Mouse (Mus musculus): Measurements from ENCODE around the gene Raf1. TPM values are rescaled to one million over a fixed set of nuclear protein-coding genes. Genes with fewer than 3 reads are reported as not detected.

Raf1 gene
- polyA plus RNA-seq, 1 experiment = 95.3 TPM

GRCm38 (mm10) chr6:115591692-115592359, 84.6 kb downstream of the Raf1 start:
- Histone ChIP-seq H3K27ac (ENCODE audit: insufficient read depth, low read length) (no peak overlapping the region), H3K4me3 (ENCODE audit: extremely low read depth, insufficient read depth, insufficient read length) (no peak overlapping the region), H3K27me3 (ENCODE audit: control insufficient read depth, insufficient read depth, low read length) (no peaks in the 10 kb centered on the region), H3K36me3 (ENCODE audit: control insufficient read depth, insufficient read depth, low read length) (no peaks in the 10 kb centered on the region), H3K4me1 (ENCODE audit: control insufficient read depth, insufficient read depth, insufficient read length) (no peaks in the 10 kb centered on the region; the same call in 1 of the 2 replicates)
- DNase-seq (ENCODE audit: low read depth in 1 of 2, low spot score in 2 of 2) = no peak
- TF ChIP-seq POLR2A (IDR thresholded peaks at IDR 0.05; ENCODE audit: low read depth, low read length) (no peak), CTCF (IDR thresholded peaks at IDR 0.05; ENCODE audit: extremely low read depth, insufficient read depth, insufficient read length, insufficient replicate concordance) (no peak)
- 88% methylated on average over 19 of the region's 19 CpGs for WGBS

GRCm38 (mm10) chr6:115586321-115586720, 90.1 kb downstream of the Raf1 start:
- no peak for TF ChIP-seq POLR2A (IDR thresholded peaks at IDR 0.05; ENCODE audit: low read depth, low read length)
- DNase-seq (ENCODE audit: low read depth in 1 of 2, low spot score in 2 of 2) = no peak

GRCm38 (mm10) chr6:115584176-115584575, 92.3 kb downstream of the Raf1 start:
- 58% methylated on average over 3 of the region's 3 CpGs for WGBS

More at GRCm38 (mm10) chr6:115586321-115586720, 90.1 kb downstream of the Raf1 start:
- Histone ChIP-seq H3K27me3 (ENCODE audit: control insufficient read depth, insufficient read depth, low read length) (no peaks in the 10 kb centered on the region), H3K36me3 (ENCODE audit: control insufficient read depth, insufficient read depth, low read length) (no peaks in the 10 kb centered on the region), H3K4me1 (ENCODE audit: control insufficient read depth, insufficient read depth, insufficient read length) (peaks cover 5% of the 10 kb centered on the region; the same call in 1 of the 2 replicates), H3K27ac (ENCODE audit: insufficient read depth, low read length) (no peak overlapping the region), H3K4me3 (ENCODE audit: extremely low read depth, insufficient read depth, insufficient read length) (no peak overlapping the region)
- WGBS = 87% methylated on average over 10 of the region's 10 CpGs

GRCm38 (mm10) chr6:115583430-115584125, 92.9 kb downstream of the Raf1 start:
- Histone ChIP-seq H3K4me1 (ENCODE audit: control insufficient read depth, insufficient read depth, insufficient read length) (peaks cover 5% of the 10 kb centered on the region; the same call in 1 of the 2 replicates), H3K27me3 (ENCODE audit: control insufficient read depth, insufficient read depth, low read length) (no peaks in the 10 kb centered on the region), H3K4me3 (ENCODE audit: extremely low read depth, insufficient read depth, insufficient read length) (no peak overlapping the region), H3K27ac (ENCODE audit: insufficient read depth, low read length) (no peak overlapping the region), H3K36me3 (ENCODE audit: control insufficient read depth, insufficient read depth, low read length) (no peaks in the 10 kb centered on the region)
- 27% methylated on average over 6 of the region's 6 CpGs for WGBS
- no peak for TF ChIP-seq CTCF (IDR thresholded peaks at IDR 0.05; ENCODE audit: extremely low read depth, insufficient read depth, insufficient read length, insufficient replicate concordance)
- TF ChIP-seq POLR2A (IDR thresholded peaks at IDR 0.05; ENCODE audit: low read depth, low read length) = no peak
- no peak for DNase-seq (ENCODE audit: low read depth in 1 of 2, low spot score in 2 of 2)

More at GRCm38 (mm10) chr6:115584176-115584575, 92.3 kb downstream of the Raf1 start:
- Histone ChIP-seq H3K4me1 (ENCODE audit: control insufficient read depth, insufficient read depth, insufficient read length) (peaks cover 5% of the 10 kb centered on the region; the same call in 1 of the 2 replicates), H3K27me3 (ENCODE audit: control insufficient read depth, insufficient read depth, low read length) (no peaks in the 10 kb centered on the region), H3K27ac (ENCODE audit: insufficient read depth, low read length) (no peak overlapping the region), H3K36me3 (ENCODE audit: control insufficient read depth, insufficient read depth, low read length) (no peaks in the 10 kb centered on the region), H3K4me3 (ENCODE audit: extremely low read depth, insufficient read depth, insufficient read length) (no peak overlapping the region)
- no peak for DNase-seq (ENCODE audit: low read depth in 1 of 2, low spot score in 2 of 2)
- TF ChIP-seq POLR2A (IDR thresholded peaks at IDR 0.05; ENCODE audit: low read depth, low read length) = no peak
- no peak for TF ChIP-seq CTCF (IDR thresholded peaks at IDR 0.05; ENCODE audit: extremely low read depth, insufficient read depth, insufficient read length, insufficient replicate concordance)

- H3K36me3 ChIP-seq (ENCODE audit: control insufficient read depth, insufficient read depth, low read length) = no peaks in the 10 kb centered on the region
- 53% methylated on average over 10 of the region's 10 CpGs for WGBS
- H3K27ac ChIP-seq (ENCODE audit: insufficient read depth, low read length) = no peak overlapping the region
- no peak for TF ChIP-seq POLR2A (IDR thresholded peaks at IDR 0.05; ENCODE audit: low read depth, low read length)
- no peak for TF ChIP-seq CTCF (IDR thresholded peaks at IDR 0.05; ENCODE audit: extremely low read depth, insufficient read depth, insufficient read length, insufficient replicate concordance)
- no peaks in the 10 kb centered on the region for H3K27me3 ChIP-seq (ENCODE audit: control insufficient read depth, insufficient read depth, low read length)
- no peak overlapping the region for H3K4me3 ChIP-seq (ENCODE audit: extremely low read depth, insufficient read depth, insufficient read length)
- no peak for DNase-seq (ENCODE audit: low read depth in 1 of 2, low spot score in 2 of 2)
- peaks cover 5% of the 10 kb centered on the region; the same call in 1 of the 2 replicates for H3K4me1 ChIP-seq (ENCODE audit: control insufficient read depth, insufficient read depth, insufficient read length)
Observed at GRCm38 (mm10) chr6:115582328-115583115, 93.9 kb downstream of the Raf1 start.

GRCm38 (mm10) chr6:115580810-115581209, 95.6 kb downstream of the Raf1 start:
- Histone ChIP-seq H3K36me3 (ENCODE audit: control insufficient read depth, insufficient read depth, low read length) (no peaks in the 10 kb centered on the region), H3K27ac (ENCODE audit: insufficient read depth, low read length) (no peak overlapping the region), H3K4me1 (ENCODE audit: control insufficient read depth, insufficient read depth, insufficient read length) (peaks cover 5% of the 10 kb centered on the region; the same call in 1 of the 2 replicates), H3K27me3 (ENCODE audit: control insufficient read depth, insufficient read depth, low read length) (no peaks in the 10 kb centered on the region), H3K4me3 (ENCODE audit: extremely low read depth, insufficient read depth, insufficient read length) (no peak overlapping the region)
- TF ChIP-seq CTCF (IDR thresholded peaks at IDR 0.05; ENCODE audit: extremely low read depth, insufficient read depth, insufficient read length, insufficient replicate concordance) (no peak), POLR2A (IDR thresholded peaks at IDR 0.05; ENCODE audit: low read depth, low read length) (no peak)
- DNase-seq (ENCODE audit: low read depth in 1 of 2, low spot score in 2 of 2) = no peak
- WGBS = 72% methylated on average over 3 of the region's 3 CpGs

All from spleen, adult 2 months (tissue).